Mouse (Mus musculus) left cerebral cortex, adult 11 months (tissue): ENCODE results near the gene Rps16.
A peak's percentile ranks its signal among the peaks of the same experiment; 100 is the strongest.
"Not testable (repeated sequence)": the region's sequence is repeated elsewhere in the genome, so short reads cannot be mapped to it uniquely, and the experiment has no call there.

ENCODE experiments used
- DNase-seq: peaks from one replicate; pipeline ENCODE4 v3.0.0; 2022; ENCODE audit warnings: low spot score

The Rps16 gene

DNA sequence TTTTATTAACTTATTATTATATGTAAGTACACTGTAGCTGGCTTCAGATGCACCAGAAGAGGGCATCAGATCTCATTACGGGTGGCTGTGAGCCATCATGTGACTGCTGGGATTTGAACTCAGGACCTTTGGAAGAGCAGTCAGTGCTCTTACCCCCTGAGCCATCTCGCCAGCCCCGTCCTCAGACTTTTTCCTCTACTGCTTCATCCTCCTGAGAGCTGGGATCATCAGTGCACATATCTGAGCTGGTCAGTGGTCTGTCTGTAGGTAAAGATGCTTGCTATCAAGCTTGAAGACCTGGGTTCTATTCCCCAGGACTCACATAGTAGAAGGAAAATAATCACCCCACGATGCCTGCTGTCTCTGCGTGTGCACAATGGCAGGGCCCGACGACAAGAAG is 36.9 kb downstream of the Rps16 start:
- DNase-seq: not testable (repeated sequence)

DNA sequence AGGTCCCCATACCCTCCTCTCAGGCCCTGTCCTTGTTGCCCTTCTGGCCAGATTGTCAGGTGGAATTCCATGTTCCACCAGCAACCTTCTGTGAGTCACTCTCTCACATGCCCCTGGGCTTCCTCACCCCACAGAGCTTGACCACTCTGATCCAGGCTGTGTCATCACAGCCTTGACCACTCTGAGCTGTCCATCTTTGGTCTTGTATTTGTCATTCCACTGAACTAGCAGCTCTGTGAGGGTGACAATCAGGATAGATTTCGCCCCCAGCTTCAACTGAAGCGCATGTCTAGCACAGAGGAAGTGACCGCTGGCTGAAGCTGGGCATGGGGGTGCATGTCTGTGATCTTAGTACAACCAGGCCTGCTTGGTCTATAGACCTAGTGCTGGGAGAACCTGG is 39.9 kb downstream of the Rps16 start:
- no peak for DNase-seq

DNA sequence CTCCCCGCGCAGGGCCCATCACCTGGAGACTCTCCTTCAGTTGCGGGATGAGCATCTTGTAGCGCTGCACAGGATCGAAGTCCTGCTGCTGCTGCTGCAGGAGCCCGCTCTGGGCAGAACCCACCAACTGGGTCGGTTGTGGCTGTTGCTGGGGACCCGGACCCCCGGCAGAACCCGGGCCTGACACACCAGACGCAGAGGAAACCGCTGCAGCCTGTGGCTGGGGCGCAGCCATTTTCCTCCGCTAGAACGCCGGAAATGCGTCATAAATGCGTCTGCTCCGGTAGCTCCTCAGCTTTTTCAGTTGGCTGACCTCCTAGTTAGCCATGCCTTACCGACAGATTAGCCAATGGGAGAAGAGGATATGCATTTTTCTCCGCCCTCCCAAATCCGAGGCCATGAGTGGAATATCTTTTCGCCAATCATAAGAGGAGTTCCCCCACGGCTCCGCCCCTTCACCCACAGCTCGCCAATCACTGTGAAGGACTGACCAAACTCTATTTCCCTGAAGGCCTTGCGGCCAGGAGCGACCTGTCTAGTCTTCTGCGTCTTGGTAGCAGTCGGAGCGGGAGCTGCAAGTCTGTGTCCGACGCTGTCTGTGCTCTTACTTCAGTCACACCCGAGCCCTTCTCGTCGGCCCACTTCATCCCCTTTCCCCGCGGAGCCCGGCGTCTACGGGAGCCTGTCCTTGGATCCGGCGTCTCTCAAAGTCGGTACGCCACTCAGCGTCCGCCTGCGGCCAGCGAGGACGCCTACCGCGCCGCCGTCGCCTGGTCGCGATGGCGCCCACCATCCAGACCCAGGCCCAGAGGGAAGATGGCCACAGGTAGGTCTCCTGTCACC is 42.2 kb downstream of the Rps16 start, which contains the start of the genes Med29 and Paf1:
Gene Med29 (minus strand): TSS at position 280 of the 843 bp plus-strand sequence.
Gene Paf1 (plus strand): TSS at position 523 of the 843 bp plus-strand sequence.
- DNase-seq: peak; percentile 98

DNA sequence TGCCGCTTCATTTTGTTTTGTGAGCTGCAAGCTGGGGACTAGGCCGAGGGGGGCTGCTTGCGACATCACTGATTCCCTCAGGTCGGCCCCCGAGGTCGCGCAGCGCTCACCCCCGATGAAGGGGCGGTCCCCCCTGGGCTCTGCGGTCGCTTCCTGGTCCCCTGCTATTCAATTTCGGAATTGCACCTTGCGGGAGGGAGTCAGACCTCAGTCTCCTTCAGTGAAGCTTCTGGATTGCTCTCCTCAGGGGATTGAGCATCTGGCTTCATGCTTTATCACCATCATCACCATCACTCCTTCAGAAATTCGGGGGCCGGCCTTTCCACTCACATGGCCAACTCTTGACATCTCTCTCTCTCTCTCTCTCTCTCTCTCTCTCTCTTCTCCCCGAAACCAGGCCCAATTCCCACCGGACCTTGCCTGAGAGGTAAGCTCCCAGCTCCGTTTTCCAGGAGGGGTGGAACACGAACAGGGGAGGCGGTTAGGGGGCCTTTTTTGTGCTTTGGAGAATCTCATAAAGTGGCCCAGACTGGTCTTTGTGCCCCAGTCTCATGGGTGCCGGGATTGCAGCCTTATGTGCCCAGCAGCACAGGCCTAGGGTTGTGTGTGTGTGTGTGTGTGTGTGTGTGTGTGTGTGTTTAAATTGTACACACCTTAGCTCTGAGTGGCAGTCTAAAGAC is 43.0 kb downstream of the Rps16 start:
- DNase-seq: no peak

- DNase-seq: no peak
Observed at GRCm38 (mm10) chr7:28395425-28395824, 45.0 kb downstream of the Rps16 start.

DNA sequence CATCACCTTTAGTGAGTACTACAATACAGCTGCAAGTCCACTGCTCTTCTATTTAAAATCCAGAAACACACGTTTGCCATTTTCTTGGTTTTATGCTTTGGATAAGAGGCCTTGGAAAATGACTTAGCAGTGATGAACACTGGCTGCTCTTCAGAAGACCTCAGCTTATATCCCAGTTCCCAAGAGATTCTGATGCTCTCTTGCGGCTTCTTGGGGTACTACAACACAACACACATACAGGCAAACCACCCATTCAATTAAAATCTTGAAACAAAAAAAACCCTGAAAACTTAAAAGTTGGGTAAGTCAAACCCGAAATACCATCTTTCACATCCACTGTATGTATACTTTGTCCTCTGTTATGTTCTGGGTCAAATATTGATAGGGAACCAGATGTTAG is 47.5 kb downstream of the Rps16 start:
- no peak for DNase-seq

DNA sequence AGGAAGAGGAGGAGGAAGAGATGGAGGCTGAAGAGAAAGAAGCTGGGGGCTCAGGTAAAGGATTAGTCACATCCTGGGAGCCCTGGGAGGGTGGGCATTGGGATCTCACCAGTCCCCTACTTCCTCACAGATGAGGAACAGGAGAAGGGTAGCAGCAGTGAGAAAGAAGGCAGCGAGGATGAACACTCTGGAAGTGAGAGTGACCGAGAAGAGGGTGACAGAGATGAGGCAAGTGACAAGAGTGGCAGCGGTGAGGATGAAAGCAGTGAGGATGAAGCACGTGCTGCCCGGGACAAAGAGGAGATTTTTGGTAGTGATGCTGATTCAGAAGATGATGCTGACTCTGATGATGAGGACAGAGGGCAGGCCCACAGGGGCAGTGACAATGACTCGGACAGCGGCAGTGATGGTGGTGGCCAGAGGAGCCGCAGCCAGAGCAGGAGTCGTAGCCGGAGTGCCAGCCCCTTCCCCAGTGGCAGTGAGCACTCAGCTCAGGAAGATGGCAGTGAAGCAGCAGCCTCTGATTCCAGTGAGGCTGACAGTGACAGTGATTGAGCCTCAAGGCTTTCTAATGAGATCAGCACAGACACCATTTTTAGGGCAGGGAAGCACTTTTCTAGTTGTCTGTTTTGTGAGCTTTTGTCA is 48.4 kb downstream of the Rps16 start:
- no peak for DNase-seq

- no peak for DNase-seq
Observed at GRCm38 (mm10) chr7:28401030-28401429, 50.6 kb downstream of the Rps16 start.

DNA sequence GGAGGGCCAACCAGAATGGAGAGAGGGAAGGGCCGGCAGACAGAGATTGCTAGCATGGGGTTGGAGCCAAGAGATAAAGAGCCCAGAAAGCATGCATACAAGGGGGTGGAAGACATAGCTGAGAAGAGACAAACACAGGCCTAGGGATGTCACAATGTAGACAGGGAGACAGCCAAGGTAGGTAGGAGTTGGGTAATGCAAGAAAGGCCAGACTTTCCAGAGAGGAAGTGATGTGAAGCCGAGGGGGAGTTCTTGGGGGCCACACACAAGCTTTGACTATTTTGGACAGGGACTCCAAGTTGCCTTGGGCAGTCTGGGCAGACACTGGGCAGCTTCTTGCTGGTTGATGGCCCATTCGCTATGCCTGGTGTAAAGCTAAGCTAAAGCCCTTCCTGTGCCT is 51.5 kb downstream of the Rps16 start:
- DNase-seq: no peak
